Mouse (Mus musculus): ENCODE results near the gene Rps6ka1. TPM values are rescaled to one million over a fixed set of nuclear protein-coding genes. Genes with fewer than 3 reads are reported as not detected.

Rps6ka1 gene
- polyA plus RNA-seq, 1 experiment from 2014 or later, result 22.4 TPM

- ATAC-seq (ENCODE audit: low read depth), result no peak
- H3K9ac ChIP-seq (replicated peaks; ENCODE audit: low read depth, low read length), result no peak overlapping the region
- H3K4me3 ChIP-seq (ENCODE audit: low read depth, low read length), result no peak overlapping the region
- no peaks in the 10 kb centered on the region for H3K9me3 ChIP-seq (ENCODE audit: control insufficient read depth, low read length)
- no peak overlapping the region for H3K27ac ChIP-seq (ENCODE audit: low read depth, low read length)
- no peaks in the 10 kb centered on the region for H3K36me3 ChIP-seq (ENCODE audit: control insufficient read depth, insufficient read depth, low read length)
- WGBS, result 91% methylated on average over 5 of the region's 5 CpGs
- no peaks in the 10 kb centered on the region for H3K27me3 ChIP-seq (ENCODE audit: control insufficient read depth, insufficient read depth, low read length)
- H3K4me2 ChIP-seq (ENCODE audit: low read depth, low read length), result no peak overlapping the region
- H3K4me1 ChIP-seq (ENCODE audit: control insufficient read depth, insufficient read depth, low read length), result no peaks in the 10 kb centered on the region
Measured at GRCm38 (mm10) chr4:133835211-133835610, 52.4 kb downstream of the Rps6ka1 start.

GRCm38 (mm10) chr4:133832945-133833874 is 54.4 kb downstream of the Rps6ka1 start:
- WGBS, result 66% methylated on average over 15 of the region's 15 CpGs
- ATAC-seq (ENCODE audit: low read depth), result no peak

GRCm38 (mm10) chr4:133830453-133830852 is 57.1 kb downstream of the Rps6ka1 start:
- Histone ChIP-seq H3K4me3 (ENCODE audit: low read depth, low read length) (no peak overlapping the region), H3K9ac (replicated peaks; ENCODE audit: low read depth, low read length) (no peak overlapping the region), H3K4me2 (ENCODE audit: low read depth, low read length) (no peak overlapping the region), H3K4me1 (ENCODE audit: control insufficient read depth, insufficient read depth, low read length) (0 out of 2 replicates have a peak, but pooled peaks cover 5% of the 10 kb centered on the region), H3K27me3 (ENCODE audit: control insufficient read depth, insufficient read depth, low read length) (no peaks in the 10 kb centered on the region), H3K9me3 (ENCODE audit: control insufficient read depth, low read length) (no peaks in the 10 kb centered on the region), H3K36me3 (ENCODE audit: control insufficient read depth, insufficient read depth, low read length) (no peaks in the 10 kb centered on the region), H3K27ac (ENCODE audit: low read depth, low read length) (no peak overlapping the region)
- no peak for ATAC-seq (ENCODE audit: low read depth)
- 95% methylated on average over 1 of the region's 1 CpGs for WGBS

More at GRCm38 (mm10) chr4:133832945-133833874, 54.4 kb downstream of the Rps6ka1 start:
- Histone ChIP-seq H3K27me3 (ENCODE audit: control insufficient read depth, insufficient read depth, low read length) (no peaks in the 10 kb centered on the region), H3K4me3 (ENCODE audit: low read depth, low read length) (no peak overlapping the region), H3K4me2 (ENCODE audit: low read depth, low read length) (no peak overlapping the region), H3K4me1 (ENCODE audit: control insufficient read depth, insufficient read depth, low read length) (0 out of 2 replicates have a peak, but pooled peaks cover 5% of the 10 kb centered on the region), H3K9me3 (ENCODE audit: control insufficient read depth, low read length) (no peaks in the 10 kb centered on the region), H3K36me3 (ENCODE audit: control insufficient read depth, insufficient read depth, low read length) (no peaks in the 10 kb centered on the region), H3K27ac (ENCODE audit: low read depth, low read length) (no peak overlapping the region), H3K9ac (replicated peaks; ENCODE audit: low read depth, low read length) (no peak overlapping the region)

- Histone ChIP-seq H3K4me1 (ENCODE audit: control insufficient read depth, insufficient read depth, low read length) (0 out of 2 replicates have a peak, but pooled peaks cover 5% of the 10 kb centered on the region), H3K27me3 (ENCODE audit: control insufficient read depth, insufficient read depth, low read length) (no peaks in the 10 kb centered on the region), H3K27ac (ENCODE audit: low read depth, low read length) (no peak overlapping the region), H3K36me3 (ENCODE audit: control insufficient read depth, insufficient read depth, low read length) (no peaks in the 10 kb centered on the region), H3K9ac (replicated peaks; ENCODE audit: low read depth, low read length) (no peak overlapping the region), H3K4me3 (ENCODE audit: low read depth, low read length) (no peak overlapping the region), H3K4me2 (ENCODE audit: low read depth, low read length) (no peak overlapping the region), H3K9me3 (ENCODE audit: control insufficient read depth, low read length) (no peaks in the 10 kb centered on the region)
- 2% methylated on average over 10 of the region's 10 CpGs for WGBS
- no peak for ATAC-seq (ENCODE audit: low read depth)
Measured at GRCm38 (mm10) chr4:133829281-133830070, 58.1 kb downstream of the Rps6ka1 start.

- no peaks in the 10 kb centered on the region for H3K36me3 ChIP-seq (ENCODE audit: control insufficient read depth, insufficient read depth, low read length)
- H3K27ac ChIP-seq (ENCODE audit: low read depth, low read length), result no peak overlapping the region
- 15% methylated on average over 25 of the region's 25 CpGs for WGBS
- no peak overlapping the region for H3K4me2 ChIP-seq (ENCODE audit: low read depth, low read length)
- H3K9ac ChIP-seq (replicated peaks; ENCODE audit: low read depth, low read length), result no peak overlapping the region
- H3K27me3 ChIP-seq (ENCODE audit: control insufficient read depth, insufficient read depth, low read length), result no peaks in the 10 kb centered on the region
- ATAC-seq (ENCODE audit: low read depth), result no peak
- no peaks in the 10 kb centered on the region for H3K9me3 ChIP-seq (ENCODE audit: control insufficient read depth, low read length)
- 0 out of 2 replicates have a peak, but pooled peaks cover 5% of the 10 kb centered on the region for H3K4me1 ChIP-seq (ENCODE audit: control insufficient read depth, insufficient read depth, low read length)
- H3K4me3 ChIP-seq (ENCODE audit: low read depth, low read length), result no peak overlapping the region
Measured at GRCm38 (mm10) chr4:133827887-133828794, 59.5 kb downstream of the Rps6ka1 start.

- H3K27ac ChIP-seq (ENCODE audit: low read depth, low read length), result no peak overlapping the region
- 0 out of 2 replicates have a peak, but pooled peaks cover 5% of the 10 kb centered on the region for H3K4me1 ChIP-seq (ENCODE audit: control insufficient read depth, insufficient read depth, low read length)
- H3K36me3 ChIP-seq (ENCODE audit: control insufficient read depth, insufficient read depth, low read length), result no peaks in the 10 kb centered on the region
- no peak for ATAC-seq (ENCODE audit: low read depth)
- no peaks in the 10 kb centered on the region for H3K27me3 ChIP-seq (ENCODE audit: control insufficient read depth, insufficient read depth, low read length)
- WGBS, result 70% methylated on average over 6 of the region's 6 CpGs
- no peak overlapping the region for H3K4me2 ChIP-seq (ENCODE audit: low read depth, low read length)
- H3K9ac ChIP-seq (replicated peaks; ENCODE audit: low read depth, low read length), result no peak overlapping the region
- H3K4me3 ChIP-seq (ENCODE audit: low read depth, low read length), result no peak overlapping the region
- H3K9me3 ChIP-seq (ENCODE audit: control insufficient read depth, low read length), result no peaks in the 10 kb centered on the region
Measured at GRCm38 (mm10) chr4:133827354-133827753, 60.2 kb downstream of the Rps6ka1 start.

- no peaks in the 10 kb centered on the region for H3K27me3 ChIP-seq (ENCODE audit: control insufficient read depth, insufficient read depth, low read length)
- no peaks in the 10 kb centered on the region for H3K9me3 ChIP-seq (ENCODE audit: control insufficient read depth, low read length)
- 0 out of 2 replicates have a peak, but pooled peaks cover 5% of the 10 kb centered on the region for H3K4me1 ChIP-seq (ENCODE audit: control insufficient read depth, insufficient read depth, low read length)
- H3K4me2 ChIP-seq (ENCODE audit: low read depth, low read length), result no peak overlapping the region
- H3K36me3 ChIP-seq (ENCODE audit: control insufficient read depth, insufficient read depth, low read length), result no peaks in the 10 kb centered on the region
- H3K4me3 ChIP-seq (ENCODE audit: low read depth, low read length), result no peak overlapping the region
- no peak for ATAC-seq (ENCODE audit: low read depth)
- 49% methylated on average over 3 of the region's 3 CpGs for WGBS
- H3K27ac ChIP-seq (ENCODE audit: low read depth, low read length), result no peak overlapping the region
- H3K9ac ChIP-seq (replicated peaks; ENCODE audit: low read depth, low read length), result no peak overlapping the region
Measured at GRCm38 (mm10) chr4:133825731-133826130, 61.9 kb downstream of the Rps6ka1 start.

- Histone ChIP-seq H3K36me3 (ENCODE audit: control insufficient read depth, insufficient read depth, low read length) (no peaks in the 10 kb centered on the region), H3K4me2 (ENCODE audit: low read depth, low read length) (no peak overlapping the region), H3K9me3 (ENCODE audit: control insufficient read depth, low read length) (no peaks in the 10 kb centered on the region), H3K4me1 (ENCODE audit: control insufficient read depth, insufficient read depth, low read length) (no peaks in the 10 kb centered on the region), H3K9ac (replicated peaks; ENCODE audit: low read depth, low read length) (no peak overlapping the region), H3K4me3 (ENCODE audit: low read depth, low read length) (no peak overlapping the region), H3K27ac (ENCODE audit: low read depth, low read length) (no peak overlapping the region), H3K27me3 (ENCODE audit: control insufficient read depth, insufficient read depth, low read length) (no peaks in the 10 kb centered on the region)
- ATAC-seq (ENCODE audit: low read depth), result no peak
- WGBS, result 54% methylated on average over 9 of the region's 9 CpGs
Measured at GRCm38 (mm10) chr4:133820806-133821560, 66.6 kb downstream of the Rps6ka1 start.
